Mouse (Mus musculus): ENCODE data around the gene Tulp3.

- TF ChIP-seq CTCF (IDR thresholded peaks at IDR 0.05; ENCODE audit: low read depth) (no peak), EP300 (IDR thresholded peaks at IDR 0.05; ENCODE audit: low read depth) (no peak)
These were observed 10.8 kb upstream of the Tulp3 start for GRCm38 (mm10) chr6:128366466-128366865.

All from heart, postnatal 0 days (tissue).